Mouse (Mus musculus) gastrocnemius, adult 2 months (tissue): ENCODE measurements around the gene Gpkow. TPM values are rescaled to one million over a fixed set of nuclear protein-coding genes. Genes with fewer than 3 reads are reported as not detected.

ENCODE experiments used
- DNase-seq: peaks from one replicate; pipeline ENCODE4 v3.0.0; 2022
- H3K27ac ChIP-seq: fragments of 200-600 bp; 2 replicates; pipeline ENCODE4 v1.8.1; 2022; ENCODE audit warnings: mild to moderate bottlenecking
- H3K4me3 ChIP-seq: fragments of 200-600 bp; 2 replicates; pipeline ENCODE4 v1.8.1; 2022; ENCODE audit warnings: mild to moderate bottlenecking, moderate library complexity
- CTCF ChIP-seq: fragments of 200-600 bp; IDR thresholded peaks from 2 replicates; pipeline ENCODE4 v1.8.1; 2022; ENCODE audit warnings: antibody characterized with exemption, mild to moderate bottlenecking, moderate library complexity
- intact Hi-C: fragments of 180-260 bp; cut with DNase I; formaldehyde crosslinking; loops from one replicate; pipeline ENCODE4 v1.15.1; 2025
- total RNA-seq, 2 experiments: library from RNA; stranded (reverse); gene quantifications; 2 replicates each; pipeline ENCODE4 v1.2.3; 2021

Gene Gpkow
- total RNA-seq, 2 experiments from 2014 or later: 12.5 to 15.3 TPM

GRCm38 (mm10) chrX:7670921-7671623, 25.9 kb upstream of the Gpkow start, which contains the start of gene Plp2:
TSS of gene Plp2 (minus strand) at chrX:7671390.
- peak within 1 kb of the TSS; percentile 78 for H3K4me3 ChIP-seq
- intact Hi-C loops: no loop called here
- H3K27ac ChIP-seq: peak within 1 kb of the TSS; percentile 88
- DNase-seq: peak; percentile 70
- TF ChIP-seq CTCF: no peak

GRCm38 (mm10) chrX:7672739-7673138, 24.2 kb upstream of the Gpkow start:
- Histone ChIP-seq H3K27ac (peak overlapping the region; percentile 88), H3K4me3 (no peak overlapping the region)
- intact Hi-C loops: no loop called here
- peak; percentile 38 for DNase-seq
- TF ChIP-seq CTCF: no peak

GRCm38 (mm10) chrX:7673578-7674281, 23.2 kb upstream of the Gpkow start:
- no peak for TF ChIP-seq CTCF
- Histone ChIP-seq H3K4me3 (peak overlapping the region; percentile 37), H3K27ac (peak overlapping the region; percentile 88)
- intact Hi-C loops: no loop called here
- peak; percentile 42 for DNase-seq

GRCm38 (mm10) chrX:7674284-7675000, 22.5 kb upstream of the Gpkow start:
- Histone ChIP-seq H3K4me3 (peak overlapping the region; percentile 37), H3K27ac (peak overlapping the region; percentile 88)
- no peak for TF ChIP-seq CTCF
- intact Hi-C loops: no loop called here
- DNase-seq: no peak

GRCm38 (mm10) chrX:7675001-7675380, 21.9 kb upstream of the Gpkow start:
- no peak for DNase-seq
- no peak for TF ChIP-seq CTCF
- peak overlapping the region; percentile 88; the same call in 1 of the 2 replicates for H3K27ac ChIP-seq
- H3K4me3 ChIP-seq: peak overlapping the region; percentile 37
- intact Hi-C loops: no loop called here

- Histone ChIP-seq H3K27ac (peak overlapping the region; percentile 90), H3K4me3 (peak overlapping the region; percentile 75)
- TF ChIP-seq CTCF: peak; percentile 20; the same call in 1 of the 2 replicates
- intact Hi-C loops: no loop called here
- DNase-seq: no peak
These were observed 17.9 kb upstream of the Gpkow start for GRCm38 (mm10) chrX:7678986-7679385.

- intact Hi-C loops: no loop called here
- H3K27ac ChIP-seq: peak overlapping the region; percentile 90
- TF ChIP-seq CTCF: peak; percentile 93
These were observed 17.4 kb upstream of the Gpkow start for GRCm38 (mm10) chrX:7679405-7680056.

GRCm38 (mm10) chrX:7680057-7680412, 16.9 kb upstream of the Gpkow start:
- DNase-seq: no peak
- H3K4me3 ChIP-seq: peak overlapping the region; percentile 75
- H3K27ac ChIP-seq: peak overlapping the region; percentile 90
- no peak for TF ChIP-seq CTCF
- intact Hi-C loops: no loop called here

More at GRCm38 (mm10) chrX:7679405-7680056, 17.4 kb upstream of the Gpkow start:
- DNase-seq: peak; percentile 95
- peak overlapping the region; percentile 75 for H3K4me3 ChIP-seq

GRCm38 (mm10) chrX:7680864-7681263, 16.1 kb upstream of the Gpkow start, which contains the start of gene Magix:
TSS of gene Magix (minus strand) at chrX:7681251.
- intact Hi-C loops: no loop called here
- peak within 1 kb of the TSS; percentile 90 for H3K27ac ChIP-seq
- H3K4me3 ChIP-seq: peak within 1 kb of the TSS; percentile 75

GRCm38 (mm10) chrX:7688321-7688720, 8.6 kb upstream of the Gpkow start:
- Histone ChIP-seq H3K27ac (no peak overlapping the region), H3K4me3 (no peak overlapping the region)
- TF ChIP-seq CTCF: no peak
- intact Hi-C loops: no loop called here
- DNase-seq: no peak

More at GRCm38 (mm10) chrX:7680864-7681263, 16.1 kb upstream of the Gpkow start, which contains the start of gene Magix:
- no peak for TF ChIP-seq CTCF
- peak; percentile 76 for DNase-seq

- H3K27ac ChIP-seq: peak overlapping the region; percentile 17; the same call in 1 of the 2 replicates
- no peak for DNase-seq
- H3K4me3 ChIP-seq: no peak overlapping the region
- intact Hi-C loops: loop anchor here (5.0 to 10.0 kb wide), 3 partner anchors 43 to 268 kb away; partner anchors contain the start of genes Foxp3 and Ppp1r3f
- no peak for TF ChIP-seq CTCF
These were observed 6.4 kb upstream of the Gpkow start for GRCm38 (mm10) chrX:7690486-7690885.

GRCm38 (mm10) chrX:7692862-7693261, 4.1 kb upstream of the Gpkow start:
- TF ChIP-seq CTCF: peak; percentile 68
- H3K4me3 ChIP-seq: no peak overlapping the region
- DNase-seq: peak; percentile 31
- intact Hi-C loops: loop anchor here (5.0 to 10.0 kb wide), 3 partner anchors 46 to 271 kb away; partner anchors contain the start of genes Foxp3 and Ppp1r3f
- no peak overlapping the region for H3K27ac ChIP-seq
